Mouse (Mus musculus): ENCODE data around the gene Olfr1122. TPM values are rescaled to one million over a fixed set of nuclear protein-coding genes. Genes with fewer than 3 reads are reported as not detected.
"Not testable (repeated sequence)": the region's sequence is repeated elsewhere in the genome, so short reads cannot be mapped to it uniquely, and the experiment has no call there.

Gene Olfr1122
- not detected in 2 replicates for polyA plus RNA-seq (2014; fragmentation: Nextera tagmentation; extraction: Ambion mirVana)

GRCm38 (mm10) chr2:87385549-87385948 lies at the start of gene Olfr1122:
Gene Olfr1122 (plus strand): TSS chr2:87385849.
- no peak for ATAC-seq (ENCODE audit: insufficient number of reproducible peaks, insufficient read depth, low FRiP score, low read depth)
- 59% methylated on average over 2 of the region's 2 CpGs for WGBS
- no peaks in the 10 kb centered on the region for H3K9me3 ChIP-seq (ENCODE audit: control insufficient read depth, low read depth, low read length)
- no peaks in the 10 kb centered on the region for H3K27me3 ChIP-seq (ENCODE audit: control insufficient read depth, insufficient read depth, low read length)
- H3K4me3 ChIP-seq (ENCODE audit: low read depth, low read length), result no peak within 1 kb of the TSS
- no peak within 1 kb of the TSS for H3K4me2 ChIP-seq (replicated peaks; ENCODE audit: low read depth, low read length)
- H3K36me3 ChIP-seq (ENCODE audit: control insufficient read depth, insufficient read depth, low read length), result no peaks in the 10 kb centered on the region
- no peak within 1 kb of the TSS for H3K27ac ChIP-seq (ENCODE audit: low read length)
- no peaks in the 10 kb centered on the region for H3K4me1 ChIP-seq (ENCODE audit: control insufficient read depth, insufficient read depth, low read length)
- no peak within 1 kb of the TSS for H3K9ac ChIP-seq (replicated peaks; ENCODE audit: low read depth, low read length)

GRCm38 (mm10) chr2:87354515-87354914 lies 31.1 kb upstream of the Olfr1122 start, which contains the start of gene Olfr1120:
Gene Olfr1120 (plus strand): TSS chr2:87354815.
- WGBS, result 56% methylated on average over 2 of the region's 2 CpGs
- Histone ChIP-seq H3K9me3 (ENCODE audit: control insufficient read depth, low read depth, low read length) (no peaks in the 10 kb centered on the region), H3K4me1 (ENCODE audit: control insufficient read depth, insufficient read depth, low read length) (no peaks in the 10 kb centered on the region), H3K27me3 (ENCODE audit: control insufficient read depth, insufficient read depth, low read length) (no peaks in the 10 kb centered on the region), H3K4me2 (replicated peaks; ENCODE audit: low read depth, low read length) (no peak within 1 kb of the TSS), H3K36me3 (ENCODE audit: control insufficient read depth, insufficient read depth, low read length) (no peaks in the 10 kb centered on the region), H3K9ac (replicated peaks; ENCODE audit: low read depth, low read length) (no peak within 1 kb of the TSS), H3K27ac (ENCODE audit: low read length) (no peak within 1 kb of the TSS), H3K4me3 (ENCODE audit: low read depth, low read length) (no peak within 1 kb of the TSS)
- ATAC-seq (ENCODE audit: insufficient number of reproducible peaks, insufficient read depth, low FRiP score, low read depth), result no peak

GRCm38 (mm10) chr2:87360121-87360520 lies 25.5 kb upstream of the Olfr1122 start:
- H3K27ac ChIP-seq (ENCODE audit: low read length); H3K4me1 ChIP-seq (ENCODE audit: control insufficient read depth, insufficient read depth, low read length); ATAC-seq (ENCODE audit: insufficient number of reproducible peaks, insufficient read depth, low FRiP score, low read depth); H3K4me3 ChIP-seq (ENCODE audit: low read depth, low read length); H3K27me3 ChIP-seq (ENCODE audit: control insufficient read depth, insufficient read depth, low read length); H3K9me3 ChIP-seq (ENCODE audit: control insufficient read depth, low read depth, low read length); H3K4me2 ChIP-seq (replicated peaks; ENCODE audit: low read depth, low read length); H3K9ac ChIP-seq (replicated peaks; ENCODE audit: low read depth, low read length); H3K36me3 ChIP-seq (ENCODE audit: control insufficient read depth, insufficient read depth, low read length): not testable (repeated sequence)
- 92% methylated on average over 2 of the region's 2 CpGs for WGBS

GRCm38 (mm10) chr2:87369595-87369994 lies 16.1 kb upstream of the Olfr1122 start, which contains the start of gene Olfr1121:
Gene Olfr1121 (plus strand): TSS chr2:87369895.
- H3K4me2 ChIP-seq (replicated peaks; ENCODE audit: low read depth, low read length), result no peak within 1 kb of the TSS
- no peak within 1 kb of the TSS for H3K4me3 ChIP-seq (ENCODE audit: low read depth, low read length)
- no peaks in the 10 kb centered on the region for H3K9me3 ChIP-seq (ENCODE audit: control insufficient read depth, low read depth, low read length)
- no peak for ATAC-seq (ENCODE audit: insufficient number of reproducible peaks, insufficient read depth, low FRiP score, low read depth)
- H3K27me3 ChIP-seq (ENCODE audit: control insufficient read depth, insufficient read depth, low read length), result no peaks in the 10 kb centered on the region
- no peaks in the 10 kb centered on the region for H3K36me3 ChIP-seq (ENCODE audit: control insufficient read depth, insufficient read depth, low read length)
- no peak within 1 kb of the TSS for H3K9ac ChIP-seq (replicated peaks; ENCODE audit: low read depth, low read length)
- WGBS, result 33% methylated on average over 1 of the region's 1 CpGs
- H3K4me1 ChIP-seq (ENCODE audit: control insufficient read depth, insufficient read depth, low read length), result no peaks in the 10 kb centered on the region
- no peak within 1 kb of the TSS for H3K27ac ChIP-seq (ENCODE audit: low read length)

GRCm38 (mm10) chr2:87371726-87372125 lies 13.9 kb upstream of the Olfr1122 start:
- no peaks in the 10 kb centered on the region for H3K4me1 ChIP-seq (ENCODE audit: control insufficient read depth, insufficient read depth, low read length)
- no peak overlapping the region for H3K9ac ChIP-seq (replicated peaks; ENCODE audit: low read depth, low read length)
- no peaks in the 10 kb centered on the region for H3K9me3 ChIP-seq (ENCODE audit: control insufficient read depth, low read depth, low read length)
- 85% methylated on average over 4 of the region's 4 CpGs for WGBS
- H3K27ac ChIP-seq (ENCODE audit: low read length), result no peak overlapping the region
- H3K36me3 ChIP-seq (ENCODE audit: control insufficient read depth, insufficient read depth, low read length), result no peaks in the 10 kb centered on the region
- no peak overlapping the region for H3K4me3 ChIP-seq (ENCODE audit: low read depth, low read length)
- no peaks in the 10 kb centered on the region for H3K27me3 ChIP-seq (ENCODE audit: control insufficient read depth, insufficient read depth, low read length)
- ATAC-seq (ENCODE audit: insufficient number of reproducible peaks, insufficient read depth, low FRiP score, low read depth), result no peak
- no peak overlapping the region for H3K4me2 ChIP-seq (replicated peaks; ENCODE audit: low read depth, low read length)

- Histone ChIP-seq H3K4me2 (replicated peaks; ENCODE audit: low read depth, low read length) (no peak overlapping the region), H3K36me3 (ENCODE audit: control insufficient read depth, insufficient read depth, low read length) (no peaks in the 10 kb centered on the region), H3K27ac (ENCODE audit: low read length) (no peak overlapping the region), H3K4me1 (ENCODE audit: control insufficient read depth, insufficient read depth, low read length) (no peaks in the 10 kb centered on the region), H3K9me3 (ENCODE audit: control insufficient read depth, low read depth, low read length) (no peaks in the 10 kb centered on the region), H3K27me3 (ENCODE audit: control insufficient read depth, insufficient read depth, low read length) (no peaks in the 10 kb centered on the region), H3K9ac (replicated peaks; ENCODE audit: low read depth, low read length) (no peak overlapping the region), H3K4me3 (ENCODE audit: low read depth, low read length) (no peak overlapping the region)
- 76% methylated on average over 2 of the region's 2 CpGs for WGBS
- ATAC-seq (ENCODE audit: insufficient number of reproducible peaks, insufficient read depth, low FRiP score, low read depth), result no peak
Observed at GRCm38 (mm10) chr2:87383935-87384334, 1.7 kb upstream of the Olfr1122 start.

GRCm38 (mm10) chr2:87393605-87394004 lies 8.0 kb downstream of the Olfr1122 start:
- not testable (repeated sequence) for ATAC-seq (ENCODE audit: insufficient number of reproducible peaks, insufficient read depth, low FRiP score, low read depth); H3K4me1 ChIP-seq (ENCODE audit: control insufficient read depth, insufficient read depth, low read length); H3K9me3 ChIP-seq (ENCODE audit: control insufficient read depth, low read depth, low read length); H3K4me3 ChIP-seq (ENCODE audit: low read depth, low read length); H3K27me3 ChIP-seq (ENCODE audit: control insufficient read depth, insufficient read depth, low read length); H3K9ac ChIP-seq (replicated peaks; ENCODE audit: low read depth, low read length); H3K27ac ChIP-seq (ENCODE audit: low read length); H3K4me2 ChIP-seq (replicated peaks; ENCODE audit: low read depth, low read length); H3K36me3 ChIP-seq (ENCODE audit: control insufficient read depth, insufficient read depth, low read length)
- 90% methylated on average over 5 of the region's 5 CpGs for WGBS

- H3K9ac ChIP-seq (replicated peaks; ENCODE audit: low read depth, low read length); H3K4me2 ChIP-seq (replicated peaks; ENCODE audit: low read depth, low read length); H3K27ac ChIP-seq (ENCODE audit: low read length); H3K27me3 ChIP-seq (ENCODE audit: control insufficient read depth, insufficient read depth, low read length); H3K4me3 ChIP-seq (ENCODE audit: low read depth, low read length); H3K36me3 ChIP-seq (ENCODE audit: control insufficient read depth, insufficient read depth, low read length); H3K4me1 ChIP-seq (ENCODE audit: control insufficient read depth, insufficient read depth, low read length); ATAC-seq (ENCODE audit: insufficient number of reproducible peaks, insufficient read depth, low FRiP score, low read depth); H3K9me3 ChIP-seq (ENCODE audit: control insufficient read depth, low read depth, low read length): not testable (repeated sequence)
- 74% methylated on average over 7 of the region's 7 CpGs for WGBS
Observed at GRCm38 (mm10) chr2:87394686-87395085, 9.0 kb downstream of the Olfr1122 start.

- no peak within 1 kb of the TSS for H3K4me2 ChIP-seq (replicated peaks; ENCODE audit: low read depth, low read length)
- no peaks in the 10 kb centered on the region for H3K27me3 ChIP-seq (ENCODE audit: control insufficient read depth, insufficient read depth, low read length)
- H3K4me3 ChIP-seq (ENCODE audit: low read depth, low read length), result no peak within 1 kb of the TSS
- H3K9ac ChIP-seq (replicated peaks; ENCODE audit: low read depth, low read length), result no peak within 1 kb of the TSS
- no peak within 1 kb of the TSS for H3K27ac ChIP-seq (ENCODE audit: low read length)
- no peaks in the 10 kb centered on the region for H3K4me1 ChIP-seq (ENCODE audit: control insufficient read depth, insufficient read depth, low read length)
- 73% methylated on average over 1 of the region's 1 CpGs for WGBS
- H3K36me3 ChIP-seq (ENCODE audit: control insufficient read depth, insufficient read depth, low read length), result no peaks in the 10 kb centered on the region
- no peaks in the 10 kb centered on the region for H3K9me3 ChIP-seq (ENCODE audit: control insufficient read depth, low read depth, low read length)
- ATAC-seq (ENCODE audit: insufficient number of reproducible peaks, insufficient read depth, low FRiP score, low read depth), result no peak
Observed at GRCm38 (mm10) chr2:87416335-87416734, 30.7 kb downstream of the Olfr1122 start, which contains the start of gene Olfr1123. Gene Olfr1123 (plus strand): TSS chr2:87416635.
